Mouse (Mus musculus): ENCODE results near the gene Hp.

Hp gene

GRCm38 (mm10) chr8:109578900-109579301, at the start of gene Hp:
Gene Hp (minus strand): TSS chr8:109579172.
- no peak for DNase-seq

- DNase-seq = no peak
These were observed 49.7 kb upstream of the Hp start for GRCm38 (mm10) chr8:109628638-109629037.

GRCm38 (mm10) chr8:109615569-109615968, 36.6 kb upstream of the Hp start:
- no peak for DNase-seq

GRCm38 (mm10) chr8:109614243-109615210, 35.6 kb upstream of the Hp start, which contains the start of gene Pkd1l3:
Gene Pkd1l3 (plus strand): TSS chr8:109614517.
- DNase-seq = no peak

GRCm38 (mm10) chr8:109609153-109609502, 30.2 kb upstream of the Hp start:
- peak; percentile 56 for DNase-seq

- peak; percentile 98 for DNase-seq
These were observed 29.5 kb upstream of the Hp start, which contains the start of gene Dhodh for GRCm38 (mm10) chr8:109608271-109609152. Gene Dhodh (minus strand): TSS chr8:109608673.

- peak; percentile 44 for DNase-seq
These were observed 28.7 kb upstream of the Hp start for GRCm38 (mm10) chr8:109607650-109608049.

- no peak for DNase-seq
These were observed 27.8 kb upstream of the Hp start for GRCm38 (mm10) chr8:109606725-109607124.

- DNase-seq = peak; percentile 16
These were observed 16.9 kb upstream of the Hp start for GRCm38 (mm10) chr8:109595854-109596253.

- DNase-seq = no peak
These were observed 14.3 kb upstream of the Hp start for GRCm38 (mm10) chr8:109593117-109593788.

GRCm38 (mm10) chr8:109592164-109592563, 13.2 kb upstream of the Hp start:
- DNase-seq = no peak

- no peak for DNase-seq
These were observed 12.4 kb upstream of the Hp start for GRCm38 (mm10) chr8:109591367-109591766.

GRCm38 (mm10) chr8:109590901-109591300, 11.9 kb upstream of the Hp start:
- no peak for DNase-seq

- DNase-seq = no peak
These were observed 8.1 kb upstream of the Hp start for GRCm38 (mm10) chr8:109586972-109587504.

GRCm38 (mm10) chr8:109585652-109586051, 6.7 kb upstream of the Hp start:
- no peak for DNase-seq

- DNase-seq = no peak
These were observed 5.9 kb upstream of the Hp start for GRCm38 (mm10) chr8:109584830-109585229.

- DNase-seq = no peak
These were observed 5.3 kb upstream of the Hp start for GRCm38 (mm10) chr8:109584293-109584692.

GRCm38 (mm10) chr8:109576311-109576710, 2.7 kb downstream of the Hp start:
- no peak for DNase-seq

- DNase-seq = no peak
These were observed 7.8 kb downstream of the Hp start for GRCm38 (mm10) chr8:109571139-109571538.

- peak; percentile 100 for DNase-seq
These were observed 13.3 kb downstream of the Hp start, which contains the start of the genes Dhx38 and Txnl4b for GRCm38 (mm10) chr8:109565498-109566333. Gene Dhx38 (minus strand): TSS chr8:109565861. Gene Txnl4b (plus strand): TSS chr8:109565892.

GRCm38 (mm10) chr8:109564766-109565165, 14.2 kb downstream of the Hp start:
- no peak for DNase-seq

All from cerebellum, adult 9-11 months (tissue).